Mouse (Mus musculus) left cerebral cortex, adult 2 months (tissue): ENCODE results near the gene Npas4. TPM values are rescaled to one million over a fixed set of nuclear protein-coding genes. Genes with fewer than 3 reads are reported as not detected.

ENCODE experiments used
- DNase-seq, 2 experiments: peaks; one replicate each; pipeline ENCODE4 v3.0.0; 2021 to 2022; ENCODE audit warnings: low spot score in 2 of 2, mixed read lengths in 1 of 2; ENCODE audit errors: extremely low spot score in 1 of 2
- H3K27ac ChIP-seq: fragments of 200-600 bp; 2 replicates; pipeline ENCODE4 v1.8.1; 2022
- H3K4me3 ChIP-seq: fragments of 200-600 bp; 2 replicates; pipeline ENCODE4 v1.8.1; 2022
- CTCF ChIP-seq: fragments of 200-600 bp; IDR thresholded peaks from 2 replicates; pipeline ENCODE4 v1.8.1; 2022; ENCODE audit warnings: antibody characterized with exemption, mild to moderate bottlenecking, moderate library complexity
- intact Hi-C: fragments of 180-260 bp; cut with DNase I; formaldehyde crosslinking; loops from one replicate; pipeline ENCODE4 v1.15.1; 2025
- long read RNA-seq, 2 experiments: library from polyadenylated mRNA; stranded (forward); transcript quantifications; one replicate each; pipeline ENCODE4 v2.0.0; 2021; ENCODE audit warnings: borderline mapping rate in 2 of 2
- total RNA-seq, 2 experiments: library from RNA; stranded (reverse); gene quantifications; 2 replicates each; pipeline ENCODE4 v1.2.3; 2021

Gene Npas4
- 10 to 100 TPM; 21.7 to 33.7 TPM for total RNA-seq
- long read RNA-seq, experiment 1, partial matches to known transcripts = 1 of 4 reads
- long read RNA-seq, experiment 1, other reads (novel, unspliced or antisense) = 0 of 4 reads
- long read RNA-seq, experiment 2, partial matches to known transcripts = 0 of 2 reads
- long read RNA-seq, experiment 2, other reads (novel, unspliced or antisense) = 1 of 2 reads

DNA sequence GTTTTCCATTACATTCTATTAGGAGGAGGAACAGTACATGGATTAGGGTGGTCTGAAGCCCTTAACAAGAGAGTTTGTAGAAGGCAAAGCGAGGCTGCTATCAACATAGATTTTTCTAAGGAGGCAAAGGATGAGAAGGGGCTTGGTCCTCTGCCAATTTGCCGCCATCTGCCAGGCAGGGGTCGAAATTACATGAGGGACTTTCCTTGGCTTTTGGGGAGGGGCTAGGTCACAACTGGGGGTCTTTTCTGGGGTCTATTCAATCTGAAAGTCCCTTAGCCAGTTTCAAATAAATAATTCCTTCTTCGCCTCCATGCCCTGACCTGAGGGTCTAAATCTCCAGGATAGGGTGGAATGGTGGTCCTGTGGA, at the start of gene Npas4:
Gene Npas4, minus strand, starts transcription at position 61 of the 370 bp plus-strand sequence.
- intact Hi-C loops = no loop called here
- Histone ChIP-seq H3K4me3 (peak within 1 kb of the TSS; percentile 76), H3K27ac (peak within 1 kb of the TSS; percentile 86)
- TF ChIP-seq CTCF = no peak
- DNase-seq = no peak

- DNase-seq = no peak
- TF ChIP-seq CTCF = no peak
- intact Hi-C loops = no loop called here
These were observed 49.4 kb upstream of the Npas4 start for GRCm38 (mm10) chr19:5039301-5040114.

DNA sequence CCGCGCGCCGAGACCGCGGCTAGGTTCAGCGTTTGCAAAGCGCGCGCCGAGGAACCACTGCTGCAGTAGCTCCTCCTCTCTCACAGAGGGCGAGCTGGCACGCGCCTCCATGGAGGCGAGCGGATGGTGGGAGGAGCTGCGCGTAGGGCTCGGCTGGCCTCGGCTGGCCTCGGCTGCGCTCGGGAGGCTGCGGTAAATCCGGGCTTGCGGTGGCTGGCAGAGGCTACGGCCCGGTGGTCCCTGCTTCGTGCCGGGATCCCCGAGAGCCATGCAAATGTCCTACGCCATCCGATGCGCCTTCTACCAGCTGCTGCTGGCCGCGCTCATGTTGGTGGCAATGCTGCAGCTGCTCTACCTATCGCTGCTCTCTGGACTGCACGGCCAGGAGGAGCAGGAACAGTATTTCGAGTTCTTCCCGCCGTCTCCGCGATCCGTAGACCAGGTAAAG, 48.6 kb upstream of the Npas4 start, which contains the start of the genes B4gat1 and AC124502.3:
Gene B4gat1, plus strand, starts transcription at position 118 of the 448 bp plus-strand sequence.
Gene AC124502.3, plus strand, starts transcription at position 183 of the 448 bp plus-strand sequence.
- peak within 1 kb of the TSS; percentile 99 for H3K27ac ChIP-seq
- DNase-seq = peak; percentile 91
- intact Hi-C loops = no loop called here
- peak; percentile 42 for TF ChIP-seq CTCF
- H3K4me3 ChIP-seq = peak within 1 kb of the TSS; percentile 67

More at GRCm38 (mm10) chr19:5039301-5040114, 49.4 kb upstream of the Npas4 start:
- H3K27ac ChIP-seq = peak overlapping the region; percentile 99
- peak overlapping the region; percentile 67 for H3K4me3 ChIP-seq

DNA sequence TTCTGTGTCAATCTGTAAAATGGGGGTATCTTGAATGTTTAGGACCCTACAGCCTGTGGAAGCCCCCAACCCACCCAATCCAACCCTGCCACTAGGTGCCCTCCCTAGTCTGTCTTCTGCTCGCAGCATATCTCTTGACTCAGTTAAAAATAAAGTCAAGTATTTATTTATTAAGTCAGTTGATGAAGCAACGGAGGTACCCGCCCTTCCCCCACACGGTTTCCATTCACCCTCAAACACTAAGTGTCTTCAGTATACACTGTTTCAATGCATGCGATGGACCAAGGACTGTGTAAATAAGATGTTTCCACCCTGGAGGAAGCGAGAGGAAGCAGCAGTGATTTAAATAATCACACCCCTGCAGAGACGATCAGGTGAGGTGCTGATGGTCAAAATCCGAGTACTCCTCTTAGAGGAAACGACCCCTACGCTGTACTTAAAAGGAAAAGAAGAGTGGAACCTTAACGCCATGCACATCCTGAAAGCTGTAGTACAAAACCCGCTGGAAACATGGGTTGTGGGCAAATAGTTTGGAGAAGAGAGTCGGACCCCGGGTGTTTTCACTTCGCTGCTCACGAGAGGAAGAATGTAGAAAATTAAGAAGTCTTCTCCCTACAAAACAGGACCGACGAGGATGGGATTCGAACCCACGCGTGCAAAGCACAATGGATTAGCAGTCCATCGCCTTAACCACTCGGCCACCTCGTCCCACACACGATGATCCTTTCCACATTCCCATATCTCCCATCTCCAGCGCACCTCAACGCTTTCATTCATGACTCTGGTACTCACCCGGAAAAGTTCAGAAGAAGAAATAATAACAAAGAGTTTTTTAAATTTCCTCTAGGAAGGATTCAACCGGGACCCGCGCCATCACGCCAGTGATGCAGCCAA, 47.8 kb upstream of the Npas4 start:
- no peak for TF ChIP-seq CTCF
- peak; percentile 84 to 89 for DNase-seq
- intact Hi-C loops = no loop called here
- H3K27ac ChIP-seq = peak overlapping the region; percentile 99
- peak overlapping the region; percentile 67 for H3K4me3 ChIP-seq

GRCm38 (mm10) chr19:5036577-5036976, 46.5 kb upstream of the Npas4 start:
- Histone ChIP-seq H3K4me3 (no peak overlapping the region), H3K27ac (no peak overlapping the region)
- no peak for DNase-seq
- no peak for TF ChIP-seq CTCF
- intact Hi-C loops = no loop called here

DNA sequence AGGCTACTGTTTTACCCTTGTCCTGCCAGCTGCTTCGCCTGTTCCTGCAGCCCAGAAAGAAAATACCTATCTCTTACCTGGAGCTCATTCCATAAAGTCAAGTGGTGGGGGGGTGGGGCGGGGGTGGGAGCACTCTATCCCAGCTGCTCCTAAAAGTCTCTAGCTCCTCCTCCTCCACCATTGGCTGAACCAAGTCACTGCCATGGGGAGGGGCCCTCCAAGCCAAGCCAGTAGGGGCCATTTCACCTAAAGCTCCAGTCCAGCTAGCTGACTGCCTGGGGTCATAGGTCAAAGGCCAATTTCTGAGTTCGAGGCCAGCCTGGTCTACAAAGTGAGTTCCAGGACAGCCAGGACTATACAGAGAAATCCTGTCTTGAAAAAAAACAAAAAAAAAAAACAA, 42.6 kb upstream of the Npas4 start:
- Histone ChIP-seq H3K4me3 (no peak overlapping the region), H3K27ac (no peak overlapping the region)
- no peak for TF ChIP-seq CTCF
- no peak for DNase-seq
- intact Hi-C loops = no loop called here

- no peak overlapping the region for H3K4me3 ChIP-seq
- TF ChIP-seq CTCF = no peak
- no peak for DNase-seq
- intact Hi-C loops = no loop called here
- H3K27ac ChIP-seq = no peak overlapping the region
These were observed 36.0 kb upstream of the Npas4 start for GRCm38 (mm10) chr19:5026111-5026510.

DNA sequence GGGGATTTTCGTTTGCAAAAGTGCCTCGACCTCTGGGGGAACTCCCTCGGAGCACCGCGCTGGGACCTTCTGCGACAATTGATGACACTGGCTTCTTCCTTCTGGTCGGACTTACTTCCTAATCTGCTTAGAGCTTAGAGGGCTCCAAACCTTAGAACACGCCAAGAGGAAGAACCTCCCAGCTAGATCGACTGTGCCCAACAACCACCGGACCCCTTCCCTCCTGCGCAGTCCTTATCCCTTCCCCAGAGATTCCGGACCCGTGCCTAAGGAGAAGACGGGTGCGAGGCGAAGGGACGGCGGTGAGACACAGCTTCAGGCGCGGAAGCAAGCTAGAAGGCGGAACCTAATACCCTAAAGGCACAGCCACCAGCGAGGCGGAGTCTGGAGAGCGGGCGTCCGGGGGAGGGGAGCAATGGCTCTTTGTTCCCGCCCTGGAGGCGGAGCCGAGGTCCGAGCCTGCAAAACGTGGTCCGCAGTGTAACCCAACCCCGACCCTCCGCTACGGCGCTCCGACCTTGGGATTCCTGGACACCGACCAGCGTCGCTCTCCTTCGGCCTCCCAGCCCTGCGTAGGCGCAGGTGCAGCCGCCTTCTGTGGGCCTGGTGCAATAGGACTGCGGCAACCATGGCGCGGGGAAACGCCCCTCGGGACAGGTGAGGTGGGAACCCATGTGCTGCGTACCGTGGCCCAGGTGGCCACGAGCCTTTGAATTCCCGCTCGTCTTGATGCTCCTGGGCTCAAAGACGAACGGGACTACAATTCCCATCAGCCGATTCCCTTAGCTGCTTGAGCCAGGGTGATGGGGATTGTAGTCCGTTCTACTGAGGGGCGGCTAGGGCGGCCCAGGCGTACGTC, 33.7 kb upstream of the Npas4 start, which contains the start of gene Slc29a2:
Gene Slc29a2, plus strand, starts transcription at position 240 of the 859 bp plus-strand sequence.
- Histone ChIP-seq H3K4me3 (peak within 1 kb of the TSS; percentile 91), H3K27ac (peak within 1 kb of the TSS; percentile 83)
- DNase-seq = peak; percentile 86 to 88
- no peak for TF ChIP-seq CTCF
- intact Hi-C loops = no loop called here

- H3K27ac ChIP-seq = no peak overlapping the region
- TF ChIP-seq CTCF = no peak
- intact Hi-C loops = no loop called here
- H3K4me3 ChIP-seq = no peak overlapping the region
- no peak for DNase-seq
These were observed 31.3 kb upstream of the Npas4 start for GRCm38 (mm10) chr19:5021416-5021815.

GRCm38 (mm10) chr19:5018191-5018590, 28.1 kb upstream of the Npas4 start:
- no peak for DNase-seq
- TF ChIP-seq CTCF = no peak
- H3K4me3 ChIP-seq = no peak overlapping the region
- intact Hi-C loops = loop anchor here (5.0 kb wide), 1 partner anchor 36 kb away; no protein-coding TSS in a partner anchor
- H3K27ac ChIP-seq = no peak overlapping the region
